ENCODE assay signal across 17 mouse cellular contexts in the genomic region with DNA sequence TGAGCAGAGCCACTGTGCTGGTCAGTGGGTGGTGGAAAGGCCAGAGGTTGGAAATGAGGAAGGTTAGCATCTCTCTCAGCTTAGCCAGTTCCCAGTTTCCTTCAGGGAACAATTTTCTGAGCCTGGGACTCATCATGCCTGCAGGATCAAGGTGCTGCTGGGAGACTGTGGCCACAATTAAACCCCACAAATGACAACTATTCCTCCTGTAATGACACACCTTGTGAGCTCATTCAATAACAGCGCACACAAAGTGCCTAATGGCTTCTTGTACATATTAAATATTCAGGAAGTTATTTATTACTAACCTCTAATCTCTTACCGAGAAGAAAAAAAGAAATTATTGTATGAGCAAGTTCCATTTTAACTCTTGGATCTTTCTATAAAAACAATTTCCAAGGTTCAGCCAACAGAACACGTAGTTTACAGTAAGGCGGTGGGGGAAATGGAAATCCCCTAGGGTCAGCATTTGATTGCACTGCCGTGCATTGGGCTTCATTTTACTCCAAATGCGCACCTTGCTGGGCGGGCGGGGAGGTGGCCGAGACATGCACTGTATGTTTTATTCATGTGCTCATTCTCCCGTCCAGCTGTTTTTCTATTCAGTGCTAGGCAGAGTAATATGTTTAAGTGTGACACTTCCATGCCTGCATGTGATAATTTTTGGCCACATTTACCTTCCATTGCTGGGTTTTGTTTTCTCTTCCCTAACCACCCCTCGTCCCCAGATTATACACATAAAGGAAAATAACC.
A peak's percentile ranks its signal among the peaks of the same experiment; 100 is the strongest.
DNase-seq lines count a peak whose midpoint lies in the region; ATAC-seq and TF ChIP-seq lines count a peak whose summit lies in the region.
"Had no signal": no experiment of that assay in that cellular context is flagged by ENCODE, and none has a peak within 500 bp of the region (broad histone marks: within the 10 kb centered on the region; RNA-seq: fewer than 3 reads in every experiment).

No protein-coding gene starts in this region.

- H3K4me3 ChIP-seq in hindbrain, embryonic 12.5 days: no peak overlapping the region
- no peak overlapping the region for H3K4me3 ChIP-seq in hindbrain, postnatal 0 days (ENCODE audit: low read length)
- no peak overlapping the region for H3K4me3 ChIP-seq in midbrain, embryonic 13.5 days (replicated peaks)
- no peak overlapping the region for H3K4me3 ChIP-seq in midbrain, embryonic 10.5 days
- no peak overlapping the region for H3K4me3 ChIP-seq in hindbrain, embryonic 15.5 days
- no peak overlapping the region for H3K4me3 ChIP-seq in neural tube, embryonic 13.5 days
- H3K4me3 ChIP-seq: embryonic facial prominence, embryonic 15.5 days; forebrain, embryonic 10.5 days; layer of hippocampus, adult 2 months; left cerebral cortex, adult 2 months had no signal

- H3K4me1 ChIP-seq in hindbrain, embryonic 12.5 days: no peaks in the 10 kb centered on the region
- no peaks in the 10 kb centered on the region for H3K4me1 ChIP-seq in hindbrain, postnatal 0 days (ENCODE audit: insufficient read depth, low read length)
- peaks cover 10% of the 10 kb centered on the region; the same call in 1 of the 2 replicates for H3K4me1 ChIP-seq in midbrain, embryonic 13.5 days (replicated peaks)
- no peaks in the 10 kb centered on the region for H3K4me1 ChIP-seq in midbrain, embryonic 10.5 days
- peaks cover 9% of the 10 kb centered on the region for H3K4me1 ChIP-seq in hindbrain, embryonic 15.5 days (replicated peaks)
- peaks cover 17% of the 10 kb centered on the region for H3K4me1 ChIP-seq in neural tube, embryonic 13.5 days (replicated peaks)
- H3K4me1 ChIP-seq: embryonic facial prominence, embryonic 15.5 days; forebrain, embryonic 10.5 days had no signal

- H3K36me3 ChIP-seq in hindbrain, embryonic 12.5 days: no peaks in the 10 kb centered on the region
- H3K36me3 ChIP-seq in hindbrain, postnatal 0 days (ENCODE audit: insufficient read depth, low read length): no peaks in the 10 kb centered on the region
- no peaks in the 10 kb centered on the region for H3K36me3 ChIP-seq in midbrain, embryonic 13.5 days
- H3K36me3 ChIP-seq in midbrain, embryonic 10.5 days: no peaks in the 10 kb centered on the region
- H3K36me3 ChIP-seq in hindbrain, embryonic 15.5 days: no peaks in the 10 kb centered on the region
- H3K36me3 ChIP-seq in neural tube, embryonic 13.5 days: no peaks in the 10 kb centered on the region
- H3K36me3 ChIP-seq: embryonic facial prominence, embryonic 15.5 days; forebrain, embryonic 10.5 days had no signal

- 0 out of 2 replicates have a peak overlapping the region, but pooled peaks have one; percentile 9 for H3K27ac ChIP-seq in hindbrain, embryonic 12.5 days
- no peak overlapping the region for H3K27ac ChIP-seq in hindbrain, postnatal 0 days
- H3K27ac ChIP-seq in midbrain, embryonic 13.5 days: peak overlapping the region; percentile 36; the same call in 1 of the 2 replicates
- H3K27ac ChIP-seq in midbrain, embryonic 10.5 days (replicated peaks): no peak overlapping the region
- peak overlapping the region; percentile 39; the same call in 1 of the 2 replicates for H3K27ac ChIP-seq in hindbrain, embryonic 15.5 days (replicated peaks)
- peak overlapping the region; percentile 50 for H3K27ac ChIP-seq in neural tube, embryonic 13.5 days (replicated peaks)
- H3K27ac ChIP-seq: embryonic facial prominence, embryonic 15.5 days; forebrain, embryonic 10.5 days; layer of hippocampus, adult 2 months; left cerebral cortex, adult 2 months; liver, embryonic 14.5 days had no signal

- no peak overlapping the region for H3K9ac ChIP-seq in hindbrain, embryonic 12.5 days
- H3K9ac ChIP-seq in hindbrain, postnatal 0 days (replicated peaks; ENCODE audit: low read length): no peak overlapping the region
- H3K9ac ChIP-seq in midbrain, embryonic 13.5 days (replicated peaks): no peak overlapping the region
- no peak overlapping the region for H3K9ac ChIP-seq in hindbrain, embryonic 15.5 days
- H3K9ac ChIP-seq in neural tube, embryonic 13.5 days: no peak overlapping the region
- H3K9ac ChIP-seq: embryonic facial prominence, embryonic 15.5 days; liver, embryonic 14.5 days had no signal

- TF ChIP-seq CTCF in hindbrain, postnatal 0 days (IDR thresholded peaks at IDR 0.05; ENCODE audit: low read depth): no peak

- WGBS in hindbrain, embryonic 12.5 days: 62% methylated on average over 11 of the region's 11 CpGs
- WGBS in hindbrain, postnatal 0 days: 57% methylated on average over 11 of the region's 11 CpGs
- 58% methylated on average over 11 of the region's 11 CpGs for WGBS in midbrain, embryonic 13.5 days
- WGBS in midbrain, embryonic 10.5 days: 87% methylated on average over 11 of the region's 11 CpGs
- 42% methylated on average over 11 of the region's 11 CpGs for whole genome bisulfite sequencing in hindbrain, embryonic 15.5 days
- 34% methylated on average over 11 of the region's 11 CpGs for WGBS in neural tube, embryonic 13.5 days

- H3K4me2 ChIP-seq in hindbrain, embryonic 12.5 days (replicated peaks): no peak overlapping the region
- no peak overlapping the region for H3K4me2 ChIP-seq in hindbrain, postnatal 0 days (ENCODE audit: low read depth, low read length)
- no peak overlapping the region for H3K4me2 ChIP-seq in midbrain, embryonic 13.5 days (replicated peaks)
- H3K4me2 ChIP-seq in hindbrain, embryonic 15.5 days: peak overlapping the region; percentile 16; the same call in 1 of the 2 replicates
- no peak overlapping the region for H3K4me2 ChIP-seq in neural tube, embryonic 13.5 days
- H3K4me2 ChIP-seq: embryonic facial prominence, embryonic 15.5 days had no signal

- no peak for ATAC-seq in hindbrain, embryonic 12.5 days (ENCODE audit: low FRiP score)
- no peak for ATAC-seq in hindbrain, postnatal 0 days
- ATAC-seq in midbrain, embryonic 13.5 days: 0 out of 2 replicates have a peak, but pooled peaks have one; percentile 19
- ATAC-seq in hindbrain, embryonic 15.5 days (ENCODE audit: low FRiP score, low read depth): no peak
- ATAC-seq in neural tube, embryonic 13.5 days (ENCODE audit: low read depth): no peak
- no peak for ATAC-seq in megakaryocyte-erythroid progenitor cell, adult 5-6 weeks (replicated peaks; ENCODE audit: low FRiP score, low TSS enrichment, poor library complexity, severe bottlenecking)

- no peaks in the 10 kb centered on the region for H3K9me3 ChIP-seq in hindbrain, embryonic 12.5 days (replicated peaks)
- no peaks in the 10 kb centered on the region for H3K9me3 ChIP-seq in hindbrain, postnatal 0 days (ENCODE audit: low read length)
- H3K9me3 ChIP-seq in midbrain, embryonic 13.5 days: no peaks in the 10 kb centered on the region
- H3K9me3 ChIP-seq in midbrain, embryonic 10.5 days (replicated peaks): no peaks in the 10 kb centered on the region
- H3K9me3 ChIP-seq in hindbrain, embryonic 15.5 days: no peaks in the 10 kb centered on the region
- no peaks in the 10 kb centered on the region for H3K9me3 ChIP-seq in neural tube, embryonic 13.5 days
- H3K9me3 ChIP-seq: embryonic facial prominence, embryonic 15.5 days; forebrain, embryonic 10.5 days had no signal

- no peaks in the 10 kb centered on the region for H3K27me3 ChIP-seq in hindbrain, embryonic 12.5 days
- no peaks in the 10 kb centered on the region for H3K27me3 ChIP-seq in hindbrain, postnatal 0 days (ENCODE audit: insufficient read depth, low read length)
- no peaks in the 10 kb centered on the region for H3K27me3 ChIP-seq in midbrain, embryonic 13.5 days
- no peaks in the 10 kb centered on the region for H3K27me3 ChIP-seq in midbrain, embryonic 10.5 days (ENCODE audit: low read depth, poor library complexity, severe bottlenecking)
- H3K27me3 ChIP-seq in hindbrain, embryonic 15.5 days: no peaks in the 10 kb centered on the region
- H3K27me3 ChIP-seq in neural tube, embryonic 13.5 days: no peaks in the 10 kb centered on the region
- H3K27me3 ChIP-seq: embryonic facial prominence, embryonic 15.5 days had no signal

- DNase-seq in hindbrain, postnatal 0 days (ENCODE audit: low spot score): no peak
- no peak for DNase-seq in midbrain, embryonic 10.5 days (ENCODE audit: low spot score)
- no peak for DNase-seq in urinary bladder, postnatal 14 days (ENCODE audit: low spot score)
- DNase-seq: adrenal gland, postnatal 10 days; cerebellum, adult 11-12 months; gastrocnemius, postnatal 14 days; thymus, adult 18-20 months had no signal

Comparison
In these comparisons a context has a peak if more than half of its experiments do, and no peak if none do; other contexts are left out.
1. H3K27ac ChIP-seq: peak in hindbrain, embryonic 12.5 days (single experiment), midbrain, embryonic 13.5 days (single experiment), hindbrain, embryonic 15.5 days (single experiment) and neural tube, embryonic 13.5 days (single experiment); none in hindbrain, postnatal 0 days (single experiment) and midbrain, embryonic 10.5 days (single experiment).